Mouse (Mus musculus): Measurements from ENCODE around the gene Ceacam5. TPM values are rescaled to one million over a fixed set of nuclear protein-coding genes. Genes with fewer than 3 reads are reported as not detected.

Ceacam5 gene
- polyA plus RNA-seq (2015; fragmentation: Nextera tagmentation; extraction: Ambion mirVana), result not detected in 2 replicates

GRCm38 (mm10) chr7:17712938-17713337 is at the start of gene Ceacam5:
Gene Ceacam5 (plus strand): TSS chr7:17713238.
- no peak within 1 kb of the TSS for H3K4me2 ChIP-seq (replicated peaks)
- no peaks in the 10 kb centered on the region for H3K36me3 ChIP-seq
- no peak for ATAC-seq (replicated peaks)
- peaks cover 47% of the 10 kb centered on the region for H3K9me3 ChIP-seq
- H3K4me3 ChIP-seq, result no peak within 1 kb of the TSS
- WGBS, result 65% methylated on average over 1 of the region's 1 CpGs
- H3K4me1 ChIP-seq, result no peaks in the 10 kb centered on the region
- H3K9ac ChIP-seq (replicated peaks), result no peak within 1 kb of the TSS
- H3K27me3 ChIP-seq, result no peaks in the 10 kb centered on the region
- H3K27ac ChIP-seq (replicated peaks), result no peak within 1 kb of the TSS

Other genes starting within 250 kb of the Ceacam5 start
- not detected in 2 replicates for gene Ceacam14, start 99.4 kb downstream of the Ceacam5 start, polyA plus RNA-seq (2015; fragmentation: Nextera tagmentation; extraction: Ambion mirVana)
- not detected in 2 replicates for gene Gm5155, start 158.5 kb downstream of the Ceacam5 start, polyA plus RNA-seq (2015; fragmentation: Nextera tagmentation; extraction: Ambion mirVana)